Mouse (Mus musculus) lung, embryonic 16.5 days (tissue): ENCODE measurements at regions not wholly inside any gene's neighbourhood (a gene's known extent, or its start where the extent isn't known, plus 50 kb on each side); places are given as distances from the start of the nearest gene placed in this dataset.

Source experiments
- ATAC-seq: fragments of 200-750 bp; cut with Nextera tagmentation; 2 replicates; pipeline ENCODE4 v1.8.0; 2017; ENCODE audit warnings: low read depth, mild to moderate bottlenecking, moderate library complexity
- H3K27ac ChIP-seq: fragments of 300-500 bp; sonication (generic); 2 replicates; pipeline ENCODE4 v1.5.1; 2014; ENCODE audit warnings: mild to moderate bottlenecking, control low read depth, low read length
- H3K27me3 ChIP-seq: fragments of 300-500 bp; sonication (generic); 2 replicates; pipeline ENCODE4 v1.6.1; 2014; ENCODE audit warnings: low read depth, low read length, mixed read lengths; ENCODE audit not compliant: control insufficient read depth, insufficient read depth
- H3K36me3 ChIP-seq: fragments of 300-500 bp; sonication (generic); 2 replicates; pipeline ENCODE4 v1.6.1; 2014; ENCODE audit warnings: low read length; ENCODE audit not compliant: control insufficient read depth, insufficient read depth
- H3K4me1 ChIP-seq: fragments of 300-500 bp; sonication (generic); replicated peaks from 2 replicates; pipeline ENCODE4 v1.6.1; 2014; ENCODE audit warnings: low read length, mixed read lengths; ENCODE audit not compliant: control insufficient read depth, insufficient read depth
- H3K4me2 ChIP-seq: fragments of 300-500 bp; sonication (generic); 2 replicates; pipeline ENCODE4 v1.6.1; 2014; ENCODE audit warnings: low read depth, low read length, control low read depth
- H3K4me3 ChIP-seq: fragments of 300-500 bp; sonication (generic); 2 replicates; pipeline ENCODE4 v1.5.1; 2014; ENCODE audit warnings: mild to moderate bottlenecking, low read length, control low read depth
- H3K9ac ChIP-seq: fragments of 300-500 bp; sonication (generic); 2 replicates; pipeline ENCODE4 v1.6.1; 2014; ENCODE audit warnings: low read length, control low read depth
- H3K9me3 ChIP-seq: fragments of 300-500 bp; sonication (generic); 2 replicates; pipeline ENCODE4 v1.6.1; 2016; ENCODE audit warnings: low read length; ENCODE audit not compliant: control insufficient read depth
- whole genome bisulfite sequencing: fragments of 180-500 bp; shearing (Covaris S2); extraction: QIAGEN DNeasy Blood & Tissue Kit; methylation state at CpG from one replicate; pipeline ENCODE4 v1.1.7; 2014; 5-methylcytosine and 5-hydroxymethylcytosine counted together

DNA sequence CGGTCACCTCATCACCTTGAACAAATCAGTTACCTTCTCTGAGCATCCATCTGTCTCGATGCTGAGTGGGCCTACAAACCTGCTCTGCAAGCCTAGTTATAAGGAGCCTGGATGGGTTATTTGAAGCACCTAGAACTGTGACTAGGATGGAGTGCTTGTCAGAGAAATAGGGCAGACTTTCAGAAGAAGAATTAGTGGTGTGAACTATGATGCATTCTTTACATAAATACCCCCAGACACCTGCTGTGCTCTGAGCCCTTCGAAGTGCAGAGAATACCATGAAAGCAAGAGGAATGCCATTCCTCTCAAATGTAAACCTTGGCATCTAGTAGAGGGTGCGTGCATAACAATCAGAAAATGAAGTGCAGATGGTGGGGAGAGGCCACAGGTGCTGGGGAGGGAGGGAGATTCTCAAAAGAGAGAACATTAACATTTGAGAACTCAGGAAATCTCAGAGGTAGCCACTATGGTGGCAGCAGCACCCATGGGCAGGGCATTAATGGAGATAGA, 113.3 kb downstream of the Apip start:
- ATAC-seq, result no peak
- Histone ChIP-seq H3K27me3 (no peaks in the 10 kb centered on the region), H3K4me2 (no peak overlapping the region), H3K9me3 (no peaks in the 10 kb centered on the region), H3K27ac (no peak overlapping the region), H3K4me3 (no peak overlapping the region), H3K4me1 (no peaks in the 10 kb centered on the region), H3K36me3 (no peaks in the 10 kb centered on the region), H3K9ac (no peak overlapping the region)
- 65% methylated on average over 4 of the region's 4 CpGs for WGBS

DNA sequence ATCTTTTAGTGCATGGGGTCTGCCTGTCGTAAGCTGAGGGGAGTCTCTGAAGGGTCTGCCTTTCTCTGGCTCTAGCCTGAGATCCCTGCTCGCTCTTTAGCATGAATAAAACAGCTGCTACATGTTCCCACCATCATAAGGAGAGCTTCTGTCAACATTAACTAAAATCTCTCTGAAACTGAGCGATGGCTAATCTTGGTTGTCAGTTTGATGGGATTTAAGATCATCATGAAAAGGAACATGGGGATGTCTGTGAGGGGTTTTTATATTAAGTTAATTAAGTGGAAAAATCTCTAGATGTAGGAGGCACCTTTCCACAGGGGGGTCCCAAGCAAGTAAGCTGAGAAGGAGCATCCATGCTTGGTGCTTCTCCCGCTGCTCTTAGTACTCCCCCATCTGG, 110.5 kb downstream of the Ehf start:
- H3K27me3 ChIP-seq, result no peaks in the 10 kb centered on the region
- no peaks in the 10 kb centered on the region for H3K4me1 ChIP-seq
- no peak overlapping the region for H3K4me2 ChIP-seq
- H3K9me3 ChIP-seq, result no peaks in the 10 kb centered on the region
- H3K4me3 ChIP-seq, result no peak overlapping the region
- no peak for ATAC-seq
- no peak overlapping the region for H3K9ac ChIP-seq
- H3K27ac ChIP-seq, result no peak overlapping the region
- no peaks in the 10 kb centered on the region for H3K36me3 ChIP-seq
- 76% methylated on average over 4 of the region's 4 CpGs for WGBS

DNA sequence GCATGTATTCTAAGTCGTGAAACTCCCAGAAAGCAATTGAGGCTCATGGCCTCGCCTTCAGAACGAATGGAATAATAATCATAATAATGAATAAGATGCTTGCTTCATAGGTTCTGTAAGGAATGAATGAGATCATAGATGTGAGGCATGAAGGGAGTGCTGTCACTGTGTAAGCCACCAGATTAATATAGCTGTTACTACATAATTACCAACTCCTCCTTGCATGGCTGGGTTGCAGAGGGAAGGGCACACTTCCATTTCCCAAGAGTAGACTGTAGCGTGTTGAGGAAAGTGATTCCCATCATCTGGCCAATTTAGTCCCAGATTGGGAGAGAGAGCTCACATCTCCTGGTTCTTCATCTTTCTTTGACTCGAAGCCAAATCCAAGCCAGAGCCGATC, 102.8 kb downstream of the Ehf start:
- Histone ChIP-seq H3K36me3 (no peaks in the 10 kb centered on the region), H3K9ac (no peak overlapping the region), H3K27ac (no peak overlapping the region), H3K4me2 (no peak overlapping the region), H3K4me3 (no peak overlapping the region), H3K27me3 (no peaks in the 10 kb centered on the region), H3K9me3 (no peaks in the 10 kb centered on the region), H3K4me1 (no peaks in the 10 kb centered on the region)
- no peak for ATAC-seq
- WGBS, result 83% methylated on average over 6 of the region's 6 CpGs

DNA sequence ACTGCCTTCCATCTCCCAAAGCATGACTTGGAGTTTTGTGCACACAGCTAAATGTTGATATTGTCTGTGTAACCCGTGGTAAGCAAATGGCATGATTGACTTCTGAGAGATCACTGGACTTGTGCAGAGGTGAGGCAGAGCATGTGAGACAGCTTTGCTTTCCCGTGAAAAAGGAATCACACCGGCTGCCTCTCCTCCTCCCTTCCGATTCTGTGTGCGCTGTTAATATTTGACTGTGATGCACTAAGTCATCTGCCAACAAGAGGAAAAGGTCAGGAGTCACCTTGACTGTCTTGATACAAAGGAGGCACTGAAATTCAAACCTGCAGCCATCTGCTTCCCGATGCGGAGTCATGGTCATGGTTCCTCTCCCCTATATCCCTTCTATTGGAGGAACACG, 98.0 kb downstream of the Ehf start:
- Histone ChIP-seq H3K4me3 (no peak overlapping the region), H3K4me2 (no peak overlapping the region), H3K4me1 (0 out of 2 replicates have a peak, but pooled peaks cover 3% of the 10 kb centered on the region), H3K27me3 (no peaks in the 10 kb centered on the region), H3K36me3 (no peaks in the 10 kb centered on the region), H3K27ac (no peak overlapping the region), H3K9ac (no peak overlapping the region), H3K9me3 (no peaks in the 10 kb centered on the region)
- 83% methylated on average over 8 of the region's 8 CpGs for WGBS
- ATAC-seq, result no peak

DNA sequence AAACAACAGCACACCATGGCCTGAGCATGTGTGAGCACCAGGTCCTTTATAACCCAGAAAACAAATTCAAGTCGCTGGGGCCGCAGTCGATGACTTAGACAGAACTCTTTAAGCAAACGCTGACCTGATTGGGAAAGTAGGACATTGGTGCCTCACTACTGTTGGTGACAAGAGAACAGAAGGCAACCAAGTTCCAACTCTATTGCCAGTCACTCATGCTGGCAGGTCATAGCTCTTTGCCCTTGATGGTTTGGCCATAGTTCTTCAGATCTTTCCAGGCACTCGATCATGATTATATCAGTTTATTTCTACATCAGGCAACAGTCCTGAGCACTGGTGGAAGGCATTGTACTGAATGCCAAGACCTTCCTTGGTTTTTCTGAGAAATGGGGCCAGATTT, 94.7 kb downstream of the Ehf start:
- Histone ChIP-seq H3K9ac (no peak overlapping the region), H3K9me3 (no peaks in the 10 kb centered on the region), H3K4me1 (0 out of 2 replicates have a peak, but pooled peaks cover 3% of the 10 kb centered on the region), H3K36me3 (no peaks in the 10 kb centered on the region), H3K4me3 (no peak overlapping the region), H3K27ac (no peak overlapping the region), H3K4me2 (no peak overlapping the region), H3K27me3 (no peaks in the 10 kb centered on the region)
- ATAC-seq, result no peak
- 88% methylated on average over 5 of the region's 5 CpGs for WGBS

DNA sequence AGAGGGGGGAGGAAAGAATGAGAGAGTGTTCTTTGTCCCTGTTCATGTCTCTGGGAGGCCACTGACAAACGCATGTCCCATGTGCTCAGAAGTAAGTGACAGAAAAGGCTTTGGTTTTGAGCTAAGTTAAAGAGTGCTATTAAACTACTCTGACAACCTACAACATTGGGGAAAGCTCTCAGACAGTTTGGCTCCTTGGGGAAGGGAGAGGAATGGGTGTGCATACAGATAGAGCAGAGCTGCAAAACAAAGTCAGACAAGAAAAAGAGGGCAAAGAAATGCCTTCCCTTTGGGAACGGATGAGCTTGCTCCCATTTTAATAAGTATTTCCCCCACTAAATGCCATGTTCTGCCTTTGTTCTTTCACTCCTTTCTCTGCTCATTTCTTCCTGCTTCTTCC, 94.0 kb downstream of the Ehf start:
- Histone ChIP-seq H3K4me3 (no peak overlapping the region), H3K27me3 (no peaks in the 10 kb centered on the region), H3K9ac (no peak overlapping the region), H3K4me1 (0 out of 2 replicates have a peak, but pooled peaks cover 3% of the 10 kb centered on the region), H3K9me3 (no peaks in the 10 kb centered on the region), H3K4me2 (no peak overlapping the region), H3K36me3 (no peaks in the 10 kb centered on the region), H3K27ac (peak overlapping the region; percentile 1; the same call in 1 of the 2 replicates)
- no peak for ATAC-seq
- 70% methylated on average over 2 of the region's 2 CpGs for WGBS

DNA sequence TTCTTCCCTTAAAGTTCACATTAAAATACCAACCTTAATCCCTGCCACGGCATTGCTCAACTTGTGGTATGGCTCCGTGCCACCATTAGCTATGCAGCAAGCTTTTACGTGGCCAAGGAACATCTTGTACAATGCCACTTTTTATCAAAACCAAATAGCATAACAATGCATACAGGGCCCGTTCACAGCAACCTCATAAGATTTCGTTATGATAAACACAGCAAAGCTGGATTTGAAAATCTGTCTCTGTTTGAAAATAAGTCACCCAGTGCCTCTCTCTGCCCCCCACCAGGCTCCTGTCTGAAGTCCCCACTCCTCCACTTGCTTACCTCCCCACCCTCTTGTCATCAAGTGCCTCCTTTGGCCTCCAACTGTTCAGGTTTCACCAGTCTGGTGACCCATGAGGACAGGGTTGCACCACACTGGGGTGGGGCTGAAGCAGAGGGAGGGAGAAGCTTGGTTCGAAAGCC, 93.5 kb downstream of the Ehf start:
- Histone ChIP-seq H3K9ac (no peak overlapping the region), H3K4me2 (no peak overlapping the region)

DNA sequence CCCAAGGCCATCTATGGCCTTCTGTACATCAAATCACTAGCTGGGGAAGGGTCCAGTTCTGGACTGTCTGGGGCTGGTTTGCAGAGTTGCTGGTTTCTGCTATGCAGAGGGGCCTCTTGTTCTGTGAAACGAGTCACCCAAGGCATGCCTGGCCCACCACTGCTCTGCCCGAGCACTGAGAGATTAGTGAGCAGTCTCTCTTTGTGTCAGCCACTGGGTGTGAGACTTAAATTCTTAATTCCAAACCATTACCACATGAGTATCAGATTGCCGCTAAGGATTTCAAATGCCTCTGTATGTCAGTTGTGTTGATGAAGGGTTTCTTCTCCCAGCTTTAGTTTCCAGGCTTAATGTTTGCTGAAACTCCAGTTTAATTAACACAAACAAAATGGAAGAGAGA, 91.9 kb downstream of the Ehf start:
- Histone ChIP-seq H3K4me2 (no peak overlapping the region), H3K4me1 (0 out of 2 replicates have a peak, but pooled peaks cover 3% of the 10 kb centered on the region), H3K9ac (no peak overlapping the region), H3K27me3 (no peaks in the 10 kb centered on the region), H3K36me3 (no peaks in the 10 kb centered on the region), H3K9me3 (no peaks in the 10 kb centered on the region), H3K27ac (no peak overlapping the region), H3K4me3 (no peak overlapping the region)
- no peak for ATAC-seq
- WGBS, result 50% methylated on average over 3 of the region's 3 CpGs

More for the DNA sequence above, 93.5 kb downstream of the Ehf start:
- H3K4me1 ChIP-seq, result 0 out of 2 replicates have a peak, but pooled peaks cover 3% of the 10 kb centered on the region
- peak overlapping the region; percentile 1; the same call in 1 of the 2 replicates for H3K27ac ChIP-seq
- H3K27me3 ChIP-seq, result no peaks in the 10 kb centered on the region
- H3K36me3 ChIP-seq, result no peaks in the 10 kb centered on the region
- ATAC-seq, result peak; percentile 85
- H3K4me3 ChIP-seq, result no peak overlapping the region
- no peaks in the 10 kb centered on the region for H3K9me3 ChIP-seq
- 63% methylated on average over 6 of the region's 6 CpGs for WGBS
